Mouse (Mus musculus) ES-E14 (cell line): ENCODE measurements around the gene Ocm. TPM values are rescaled to one million over a fixed set of nuclear protein-coding genes. Genes with fewer than 3 reads are reported as not detected.
A peak's percentile ranks its signal among the peaks of the same experiment; 100 is the strongest.

Source experiments
- DNase-seq: peaks from one replicate; pipeline ENCODE4 v3.0.0-alpha.2; 2013; ENCODE audit warnings: low read depth, low spot score
- H3K27ac ChIP-seq: 2 replicates; pipeline ENCODE4 v1.5.1; 2012; ENCODE audit warnings: low read depth, mild to moderate bottlenecking, low read length, moderate library complexity, mixed read lengths; ENCODE audit not compliant: poor library complexity, insufficient read depth, severe bottlenecking
- H3K36me3 ChIP-seq: 2 replicates; pipeline ENCODE4 v1.6.1; 2012; ENCODE audit warnings: mild to moderate bottlenecking, low read length, moderate library complexity, mixed read lengths; ENCODE audit not compliant: control insufficient read depth, poor library complexity, insufficient read depth, severe bottlenecking
- H3K4me1 ChIP-seq, 2 experiments: fragments of 150-350 bp in 1 of 2; sonication (generic) in 1 of 2; 2 replicates each; pipeline ENCODE4 v1.6.1; 2012; ENCODE audit warnings: low read length in 2 of 2, mild to moderate bottlenecking in 1 of 2, mixed read lengths in 1 of 2; ENCODE audit not compliant: control insufficient read depth in 2 of 2, insufficient read depth in 2 of 2, poor library complexity in 1 of 2
- H3K4me3 ChIP-seq, 2 experiments: fragments of 150-350 bp in 1 of 2; sonication (generic) in 1 of 2; 2 replicates each; pipeline ENCODE4 v1.5.1; 2012; ENCODE audit warnings: low read length in 2 of 2, low read depth in 1 of 2, mild to moderate bottlenecking in 1 of 2, mixed read lengths in 1 of 2; ENCODE audit not compliant: insufficient read depth in 1 of 2, poor library complexity in 1 of 2, severe bottlenecking in 1 of 2
- H3K9ac ChIP-seq: 2 replicates; pipeline ENCODE4 v1.6.1; 2012; ENCODE audit warnings: low read depth, mild to moderate bottlenecking, low read length, mixed read lengths; ENCODE audit not compliant: poor library complexity, insufficient read depth, severe bottlenecking
- H3K9me3 ChIP-seq: fragments of 150-350 bp; sonication (generic); 2 replicates; pipeline ENCODE4 v1.6.1; 2012; ENCODE audit warnings: low read depth, mild to moderate bottlenecking, low read length; ENCODE audit not compliant: control insufficient read depth, insufficient read depth
- CHD2 ChIP-seq: IDR thresholded peaks from 2 replicates; pipeline ENCODE4 v1.6.1; 2014; ENCODE audit warnings: mild to moderate bottlenecking, low read depth, low read length, inconsistent platforms
- HCFC1 ChIP-seq: IDR thresholded peaks from 2 replicates; pipeline ENCODE4 v1.6.1; 2012; ENCODE audit warnings: low read length, inconsistent platforms, borderline replicate concordance; ENCODE audit not compliant: insufficient read depth
- MAFK ChIP-seq: IDR thresholded peaks from 2 replicates; pipeline ENCODE4 v1.6.1; 2014; ENCODE audit warnings: mild to moderate bottlenecking, low read depth, low read length, inconsistent platforms; ENCODE audit not compliant: insufficient read depth
- ZC3H11A ChIP-seq: IDR thresholded peaks from 2 replicates; pipeline ENCODE4 v1.6.1; 2012; ENCODE audit warnings: low read depth, mild to moderate bottlenecking, inconsistent platforms, low read length, borderline replicate concordance
- ZNF384 ChIP-seq: IDR thresholded peaks from 2 replicates; pipeline ENCODE4 v1.6.1; 2012; ENCODE audit warnings: low read depth, low read length, inconsistent platforms
- in situ Hi-C, 2 experiments: fragments of 600-800 bp; cut with MboI; formaldehyde crosslinking; loops; one replicate each; pipeline ENCODE4 v1.15.1; 2025; ENCODE audit warnings: low sequenced_read_pairs in 2 of 2, inconsistent platforms in 1 of 2; ENCODE audit not compliant: unreplicated experiment in 2 of 2
- total RNA-seq: library from RNA; depleted of rRNA; stranded (reverse); fragments of 300-350 nt; gene quantifications from 2 replicates; pipeline ENCODE4 v1.2.3, GENCODE M21; 2012

The Ocm gene
- total RNA-seq, 1 experiment: not detected

- H3K36me3 ChIP-seq: no peaks in the 10 kb centered on the region
- no peak overlapping the region for H3K9ac ChIP-seq
- TF ChIP-seq HCFC1 (no peak), ZC3H11A (no peak), MAFK (no peak), CHD2 (no peak), ZNF384 (no peak)
- no peaks in the 10 kb centered on the region for H3K9me3 ChIP-seq
- no peak overlapping the region for H3K27ac ChIP-seq
- in situ Hi-C loops: no loop called here
- H3K4me3 ChIP-seq: no peak overlapping the region
- DNase-seq: no peak
- peaks cover 3 to 4% of the 10 kb centered on the region in 2 experiments; a peak in 2 of 4 replicates for H3K4me1 ChIP-seq
Measured at GRCm38 (mm10) chr5:144039156-144039675, 12.7 kb upstream of the Ocm start.

- no peak overlapping the region for H3K9ac ChIP-seq
- no peaks in the 10 kb centered on the region for H3K9me3 ChIP-seq
- TF ChIP-seq CHD2: no peak
- TF ChIP-seq HCFC1: no peak
- no peak for TF ChIP-seq MAFK
- no peak for TF ChIP-seq ZC3H11A
- TF ChIP-seq ZNF384: no peak
- peaks cover 3 to 4% of the 10 kb centered on the region in 2 experiments; a peak in 2 of 4 replicates for H3K4me1 ChIP-seq
- peak overlapping the region in 1 of 2 experiments; percentile 25; a peak in 1 of 4 replicates for H3K4me3 ChIP-seq
- in situ Hi-C loops: no loop called here
- no peak overlapping the region for H3K27ac ChIP-seq
- H3K36me3 ChIP-seq: no peaks in the 10 kb centered on the region
- no peak for DNase-seq
Measured at GRCm38 (mm10) chr5:144036952-144037351, 10.5 kb upstream of the Ocm start.

DNA sequence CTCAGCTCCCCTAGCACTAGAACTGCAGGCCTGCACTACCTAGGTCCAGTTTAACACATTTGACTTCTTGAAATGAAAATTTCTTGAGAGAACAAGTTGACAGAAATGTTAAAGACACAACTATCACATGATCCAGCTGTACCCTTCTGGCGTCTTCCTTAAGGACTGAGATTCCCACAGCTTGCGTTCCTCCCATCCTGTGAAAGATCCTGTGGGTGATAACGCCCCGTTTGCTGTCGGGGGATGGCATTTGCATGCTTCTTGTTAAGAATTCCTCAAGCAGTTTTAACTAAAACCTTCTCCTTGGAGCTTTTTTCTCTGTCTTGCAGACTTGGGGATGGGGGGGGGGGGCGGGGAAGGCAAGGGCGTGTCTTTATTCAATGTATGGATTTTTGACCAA lies 8.1 kb upstream of the Ocm start:
- no peak overlapping the region; the same call in 1 of the 2 replicates for H3K27ac ChIP-seq
- in situ Hi-C loops: no loop called here
- no peaks in the 10 kb centered on the region for H3K36me3 ChIP-seq
- no peak overlapping the region for H3K4me3 ChIP-seq
- H3K4me1 ChIP-seq: 0 out of 4 replicates have a peak, but pooled peaks cover 0 to 4% of the 10 kb centered on the region in 2 experiments
- TF ChIP-seq MAFK (no peak), ZC3H11A (no peak), CHD2 (no peak), ZNF384 (no peak), HCFC1 (no peak)
- H3K9ac ChIP-seq: no peak overlapping the region
- H3K9me3 ChIP-seq: no peaks in the 10 kb centered on the region
- no peak for DNase-seq

DNA sequence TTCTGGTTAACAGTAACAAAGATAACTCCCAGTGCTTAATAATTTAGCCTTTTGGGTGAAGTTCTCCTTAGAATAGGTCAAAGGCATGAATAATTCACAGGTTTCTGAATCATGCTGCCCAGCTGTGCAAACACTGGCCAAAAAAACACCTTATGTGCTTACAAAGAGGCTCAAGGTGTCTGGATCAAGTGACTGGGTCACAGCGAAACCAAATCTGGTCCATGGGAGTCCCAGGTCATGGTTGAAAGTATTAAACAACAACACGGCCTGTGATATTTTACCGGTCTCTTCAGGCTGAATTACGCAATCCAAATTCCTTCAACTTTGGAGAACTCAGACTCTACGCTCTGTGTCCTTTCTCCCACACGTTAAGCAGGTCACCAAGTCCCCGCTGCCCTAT lies 6.0 kb upstream of the Ocm start:
- Histone ChIP-seq H3K4me1 (0 out of 4 replicates have a peak, but pooled peaks cover 0 to 2% of the 10 kb centered on the region in 2 experiments), H3K9ac (no peak overlapping the region), H3K27ac (no peak overlapping the region), H3K36me3 (no peaks in the 10 kb centered on the region), H3K4me3 (no peak overlapping the region), H3K9me3 (no peaks in the 10 kb centered on the region)
- TF ChIP-seq HCFC1: no peak
- TF ChIP-seq CHD2: no peak
- no peak for DNase-seq
- in situ Hi-C loops: no loop called here

- DNase-seq: no peak
- H3K9ac ChIP-seq: no peak overlapping the region
- TF ChIP-seq ZC3H11A: no peak
- TF ChIP-seq ZNF384: no peak
- H3K27ac ChIP-seq: no peak overlapping the region
- H3K4me1 ChIP-seq: peaks cover 2 to 4% of the 10 kb centered on the region in 2 experiments; a peak in 1 of 4 replicates
- H3K36me3 ChIP-seq: peaks cover 4% of the 10 kb centered on the region
- in situ Hi-C loops: no loop called here
- H3K4me3 ChIP-seq: no peak overlapping the region
- no peaks in the 10 kb centered on the region for H3K9me3 ChIP-seq
Measured at GRCm38 (mm10) chr5:144015845-144016244, 10.6 kb downstream of the Ocm start.
